Mouse (Mus musculus) erythroid progenitor cell, adult 5-6 weeks (primary cell): ENCODE data around the gene Gm21987. TPM values are rescaled to one million over a fixed set of nuclear protein-coding genes. Genes with fewer than 3 reads are reported as not detected.

Source experiments
- total RNA-seq, 2 experiments: library from RNA; stranded (forward) in 1 of 2; stranded (reverse) in 1 of 2; fragments of 150-400 nt in 1 of 2; fragments of 186-747, 209-891 nt in 1 of 2; gene quantifications; 2 replicates each; pipeline versions ENCODE4 v1.2.3 to v1.2.4; 2015 to 2017; ENCODE audit warnings: low replicate concordance in 2 of 2

The Gm21987 gene
- total RNA-seq, 2 experiments from 2014 or later: not detected

Other genes with a start within 250 kb of the Gm21987 start
- gene Nr1i2, start 52.2 kb upstream of the Gm21987 start, total RNA-seq (2015; ENCODE audit: low replicate concordance): not detected in 2 replicates
- not detected in 2 replicates for gene Nr1i2, start 52.2 kb upstream of the Gm21987 start, total RNA-seq (2017; ENCODE audit: low replicate concordance)
- gene Maats1, start 4.9 kb upstream of the Gm21987 start, total RNA-seq (2015; ENCODE audit: low replicate concordance): not detected in 2 replicates
- gene Maats1, start 4.9 kb upstream of the Gm21987 start, total RNA-seq (2017; ENCODE audit: low replicate concordance): not detected in 2 replicates
- gene Cox17, start within 50 bp of the Gm21987 start, total RNA-seq (2015; ENCODE audit: low replicate concordance): 157 and 170 TPM in 2 replicates
- gene Cox17, start within 50 bp of the Gm21987 start, total RNA-seq (2017; ENCODE audit: low replicate concordance): 196 and 437 TPM in 2 replicates
- gene Popdc2, start 15.2 kb downstream of the Gm21987 start, total RNA-seq (2015; ENCODE audit: low replicate concordance): 21.6 and 24.3 TPM in 2 replicates
- gene Popdc2, start 15.2 kb downstream of the Gm21987 start, total RNA-seq (2017; ENCODE audit: low replicate concordance): 18.8 and 23.0 TPM in 2 replicates
- gene Pla1a, start 86.1 kb downstream of the Gm21987 start, total RNA-seq (2015; ENCODE audit: low replicate concordance): not detected in 2 replicates
- not detected in 2 replicates for gene Pla1a, start 86.1 kb downstream of the Gm21987 start, total RNA-seq (2017; ENCODE audit: low replicate concordance)
- 1.8 and 6.7 TPM in 2 replicates for gene Adprh, start 105.7 kb downstream of the Gm21987 start, total RNA-seq (2015; ENCODE audit: low replicate concordance)
- gene Adprh, start 105.7 kb downstream of the Gm21987 start, total RNA-seq (2017; ENCODE audit: low replicate concordance): 1.9 and 4.1 TPM in 2 replicates
- not detected in 2 replicates for gene Cd80, start 108.5 kb downstream of the Gm21987 start, total RNA-seq (2015; ENCODE audit: low replicate concordance)
- gene Cd80, start 108.5 kb downstream of the Gm21987 start, total RNA-seq (2017; ENCODE audit: low replicate concordance): not detected in 2 replicates
- 4.0 and 7.5 TPM in 2 replicates for gene Timmdc1, start 175.6 kb downstream of the Gm21987 start, total RNA-seq (2015; ENCODE audit: low replicate concordance)
- gene Timmdc1, start 175.6 kb downstream of the Gm21987 start, total RNA-seq (2017; ENCODE audit: low replicate concordance): 5.5 and 14.8 TPM in 2 replicates
- 2.9 and 10.8 TPM in 2 replicates for gene Poglut1, start 203.2 kb downstream of the Gm21987 start, total RNA-seq (2015; ENCODE audit: low replicate concordance)
- gene Poglut1, start 203.2 kb downstream of the Gm21987 start, total RNA-seq (2017; ENCODE audit: low replicate concordance): 5.3 TPM in 1 of 2 replicates, not detected in the other
- 28.5 and 33.9 TPM in 2 replicates for gene Tmem39a, start 211.7 kb downstream of the Gm21987 start, total RNA-seq (2015; ENCODE audit: low replicate concordance)
- gene Tmem39a, start 211.7 kb downstream of the Gm21987 start, total RNA-seq (2017; ENCODE audit: low replicate concordance): 5.3 and 16.8 TPM in 2 replicates